Mouse (Mus musculus) retina, embryonic 14.5 days (tissue): ENCODE data around the gene Gm10277.

Experiments used
- DNase-seq: peaks from one replicate; pipeline ENCODE4 v3.0.0-alpha.2; 2015; ENCODE audit warnings: low spot score

Gm10277 gene

DNA sequence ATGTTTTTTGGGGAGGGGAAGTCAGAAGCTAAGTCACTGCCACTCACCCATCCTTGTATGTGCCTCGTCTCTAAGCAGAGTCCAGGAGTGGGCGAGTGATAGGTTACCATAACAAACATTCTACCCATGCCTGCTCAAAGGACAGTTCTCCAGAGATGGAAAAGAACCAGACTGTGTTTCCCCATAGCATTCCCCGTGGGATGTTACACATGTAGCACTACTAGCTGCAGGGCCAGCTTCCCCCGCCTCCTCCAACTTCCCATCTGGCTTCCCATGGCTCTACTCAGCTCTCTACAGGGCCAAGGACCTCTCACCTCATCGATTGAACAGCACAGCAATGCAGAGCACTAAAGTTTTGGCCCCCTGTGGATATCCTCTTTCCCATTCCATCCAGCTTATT is 7.7 kb upstream of the Gm10277 start:
- DNase-seq: no peak

DNA sequence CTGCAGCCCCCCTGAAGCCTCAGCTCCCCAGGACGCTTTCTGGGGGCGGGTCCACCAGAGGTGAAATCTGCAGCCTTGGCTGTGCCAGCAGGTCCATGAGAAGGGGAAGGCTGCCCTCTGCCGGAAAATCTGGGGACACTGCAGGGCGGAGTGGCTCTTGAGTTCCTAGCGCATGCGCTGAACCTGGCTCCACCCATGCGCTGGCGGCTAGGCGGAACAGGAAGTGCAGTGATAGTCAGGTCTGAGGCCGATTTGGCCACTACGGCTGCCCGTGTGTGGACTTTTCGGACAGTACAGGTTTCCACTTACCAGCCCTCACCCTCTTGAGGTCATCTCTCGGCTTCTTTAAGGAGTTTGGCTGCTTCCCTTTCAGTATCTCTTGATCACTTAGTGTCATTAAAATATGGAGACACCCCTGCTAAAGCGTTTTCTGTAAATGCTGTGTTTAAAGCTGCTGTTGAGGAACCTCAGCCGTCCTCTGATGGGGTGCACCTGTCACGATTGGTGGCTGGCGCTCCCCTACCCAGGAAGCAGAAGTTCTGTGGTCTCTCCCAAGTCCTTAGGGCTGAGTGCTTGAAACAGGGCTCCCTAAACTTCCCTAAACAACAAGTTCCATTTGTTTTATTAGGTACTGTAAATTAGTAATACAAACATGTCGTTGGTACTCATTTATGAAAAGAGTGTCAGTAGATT is 5.8 kb upstream of the Gm10277 start:
- DNase-seq: peak; percentile 99

DNA sequence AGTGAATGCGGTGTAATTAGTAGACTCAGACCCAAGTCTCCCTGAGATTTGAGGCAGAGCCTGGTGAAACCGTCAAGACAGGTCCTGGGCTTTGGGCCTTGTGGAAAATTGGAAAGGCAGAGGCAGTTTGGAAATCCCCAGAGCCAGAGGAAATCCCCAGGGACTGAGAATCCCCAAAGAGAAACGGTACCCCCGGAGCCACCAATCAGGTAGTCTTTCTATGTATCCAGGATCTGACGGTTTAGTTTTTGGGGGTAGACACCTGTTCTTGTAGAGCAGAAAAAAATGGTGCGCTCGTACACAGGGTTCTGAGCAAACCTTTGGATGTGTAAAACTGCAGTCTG is 5.0 kb upstream of the Gm10277 start:
- DNase-seq: no peak

DNA sequence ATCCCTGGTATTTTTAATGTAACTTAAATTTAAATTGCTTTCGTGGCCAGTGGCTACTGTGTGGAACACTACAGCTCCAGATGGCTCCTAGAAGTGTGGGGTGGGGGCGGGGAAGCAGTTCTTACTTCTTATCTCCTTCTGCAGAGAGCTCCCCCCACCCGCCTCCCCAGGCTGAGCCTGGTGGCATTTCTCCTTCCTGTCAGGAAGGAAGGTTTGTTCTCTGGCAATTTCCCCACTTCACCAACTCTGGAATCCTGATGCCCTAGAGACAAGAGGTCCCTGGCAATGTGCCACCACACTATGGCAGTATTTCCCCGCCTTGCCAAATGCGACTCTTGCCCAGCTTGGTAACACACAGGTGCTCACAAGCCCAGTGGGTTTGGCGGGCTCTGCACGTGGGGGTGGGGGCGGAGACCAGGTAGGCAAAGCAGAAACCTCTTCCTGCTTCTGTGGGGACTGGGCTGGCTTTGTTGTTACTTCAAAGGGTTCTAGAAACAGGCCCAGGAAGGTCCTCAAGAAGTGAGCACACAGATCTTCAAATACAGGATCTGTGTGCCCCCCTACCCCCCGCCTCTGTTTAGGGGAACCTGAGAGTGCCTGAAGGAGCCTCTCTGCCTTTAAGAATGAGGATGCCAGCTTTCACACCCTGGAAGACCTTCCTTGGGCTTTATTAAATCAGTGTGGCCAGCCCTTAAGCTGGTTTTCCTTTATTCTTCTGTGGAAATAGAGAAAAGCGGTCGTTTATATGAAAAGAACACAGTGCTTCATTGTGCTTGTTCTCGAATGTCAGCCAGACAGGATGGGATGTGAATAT is 4.4 kb upstream of the Gm10277 start:
- DNase-seq: no peak

DNA sequence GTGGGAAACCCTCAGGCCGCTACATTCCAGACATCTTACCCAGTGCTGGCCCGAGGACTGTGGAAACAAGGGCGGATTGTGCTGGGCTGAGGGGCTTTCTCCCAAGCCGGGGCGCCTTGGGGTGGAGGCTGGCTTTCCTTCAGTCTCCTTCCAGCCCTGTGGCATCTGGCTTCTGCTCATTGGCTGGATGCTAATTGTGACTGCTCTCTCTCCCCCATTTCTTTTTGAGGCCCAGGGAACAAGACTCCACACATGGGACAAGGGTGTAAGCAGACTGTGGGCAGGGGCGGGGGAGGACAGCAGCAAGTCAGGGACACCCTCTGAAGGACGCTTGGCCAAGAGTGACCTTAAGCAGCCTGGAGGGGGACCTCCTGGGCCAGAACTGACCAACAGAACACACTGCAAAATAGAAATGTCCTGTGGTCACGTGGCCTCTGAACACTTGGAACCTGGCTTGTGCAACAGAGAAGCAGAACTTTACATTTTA is 3.7 kb upstream of the Gm10277 start:
- DNase-seq: no peak

DNA sequence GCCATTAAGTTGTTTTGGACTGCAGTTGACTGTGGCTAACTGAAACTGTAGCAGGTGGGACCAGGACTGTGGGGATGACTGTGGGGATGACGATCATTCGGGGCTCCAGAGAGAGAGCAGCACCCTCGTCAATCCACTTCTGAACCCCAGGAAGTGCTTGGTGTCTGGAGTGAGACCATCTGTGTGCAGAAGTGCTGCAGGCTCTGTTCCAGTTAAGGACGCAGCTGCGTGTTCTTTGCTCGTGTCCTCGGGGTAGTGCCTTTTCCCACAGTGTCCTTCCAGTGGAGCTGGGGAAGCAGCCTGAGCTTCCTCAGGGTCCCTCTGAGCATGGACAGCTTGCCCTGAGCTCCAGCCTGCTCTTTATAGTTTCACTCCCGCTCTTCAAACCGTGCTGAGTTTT is 2.7 kb upstream of the Gm10277 start:
- DNase-seq: no peak

DNA sequence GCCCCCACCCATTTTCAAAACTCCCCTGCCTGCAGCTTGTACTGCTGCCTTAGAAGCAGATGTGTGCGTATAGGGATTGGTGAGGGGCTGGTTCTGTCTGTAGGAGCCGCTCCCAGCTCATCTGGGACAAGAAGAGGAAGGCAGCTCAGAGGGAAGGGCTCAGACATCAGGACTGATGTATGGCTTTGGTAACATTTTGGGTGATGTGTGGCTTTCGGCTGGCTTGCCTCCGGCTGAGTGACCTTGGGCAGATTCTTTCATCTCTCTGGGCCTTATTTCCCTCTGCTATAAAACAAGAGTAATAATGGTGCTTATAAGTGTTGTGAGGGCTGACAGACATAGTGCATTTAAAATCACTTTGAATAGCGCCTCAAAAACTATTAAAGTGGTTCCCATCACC is 2.0 kb upstream of the Gm10277 start:
- DNase-seq: no peak

DNA sequence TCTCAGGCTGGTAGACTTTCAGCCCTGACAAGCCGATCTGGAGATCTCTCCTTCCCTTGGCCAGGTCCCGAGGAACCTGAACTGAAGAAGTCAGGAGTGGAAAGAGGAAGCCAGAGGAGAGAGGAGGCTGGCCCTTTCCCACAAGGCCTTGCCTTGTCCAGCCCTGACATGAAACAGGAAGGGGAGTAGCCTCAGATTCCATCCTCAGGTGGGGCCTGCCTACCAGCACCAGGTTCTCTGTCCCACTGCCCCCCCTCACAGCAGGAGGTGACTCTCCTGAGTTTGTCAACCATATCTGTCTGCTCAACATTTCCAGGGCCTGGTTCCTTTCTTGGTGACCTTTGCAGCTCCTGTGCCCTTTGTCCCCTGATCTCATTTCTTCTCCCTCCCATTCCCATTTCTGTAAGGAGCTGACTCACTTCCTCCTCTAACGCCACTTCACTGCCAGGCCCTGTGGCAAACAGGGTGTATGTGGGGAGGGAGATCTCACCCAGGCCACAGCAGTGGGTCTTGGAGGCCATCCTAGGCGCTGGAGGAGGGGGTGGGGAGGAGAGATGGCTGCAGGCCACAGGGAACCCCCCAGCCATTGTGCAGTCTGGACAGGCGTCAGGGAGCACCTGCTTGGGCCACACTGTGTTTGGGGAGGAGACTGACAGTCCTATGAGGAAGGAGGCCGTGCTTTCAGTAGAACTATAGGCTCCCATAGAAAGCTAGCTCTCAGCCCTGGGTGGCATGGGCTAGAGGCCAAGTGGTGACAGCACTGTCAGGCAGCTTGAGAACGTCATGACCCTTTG is 1.6 kb downstream of the Gm10277 start:
- DNase-seq: no peak

DNA sequence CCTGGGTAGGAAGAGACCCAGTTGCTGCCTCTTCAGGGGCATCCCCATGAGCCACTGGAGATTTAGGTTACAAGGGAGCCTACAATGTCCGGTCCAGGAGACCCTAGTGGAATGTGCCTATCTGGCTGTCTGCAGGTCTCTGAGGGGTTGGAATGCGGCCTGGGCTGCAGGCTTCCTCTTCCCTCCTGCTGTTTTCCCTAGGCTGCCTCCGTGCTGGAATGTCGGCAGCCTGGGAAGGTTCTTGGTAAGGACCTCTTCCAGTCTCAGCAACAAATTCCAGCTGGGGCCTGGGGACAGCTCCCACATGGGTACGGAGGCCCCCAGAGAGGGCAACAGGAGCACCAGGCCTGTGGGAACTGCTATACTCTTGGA is 2.2 kb downstream of the Gm10277 start:
- DNase-seq: peak; percentile 38

DNA sequence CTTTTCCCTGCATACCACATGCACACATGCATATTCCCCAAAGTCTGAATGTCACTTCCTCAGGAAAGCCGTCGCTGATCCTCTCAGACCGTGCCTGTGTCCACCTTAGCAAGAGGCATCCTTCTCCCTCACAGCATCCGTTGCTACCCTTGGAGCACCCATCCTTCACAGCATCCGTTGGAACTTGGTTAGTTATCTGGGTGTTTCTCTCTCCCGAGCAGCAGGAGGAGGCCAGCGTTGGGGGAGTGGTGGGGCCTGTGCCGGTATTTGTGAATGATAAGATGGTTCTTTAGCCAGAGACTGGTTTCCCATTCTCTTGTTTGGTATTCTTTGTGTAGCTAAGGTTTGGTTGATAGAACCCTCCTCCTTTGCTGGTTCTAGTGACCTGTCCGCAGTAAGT is 2.7 kb downstream of the Gm10277 start:
- DNase-seq: no peak

DNA sequence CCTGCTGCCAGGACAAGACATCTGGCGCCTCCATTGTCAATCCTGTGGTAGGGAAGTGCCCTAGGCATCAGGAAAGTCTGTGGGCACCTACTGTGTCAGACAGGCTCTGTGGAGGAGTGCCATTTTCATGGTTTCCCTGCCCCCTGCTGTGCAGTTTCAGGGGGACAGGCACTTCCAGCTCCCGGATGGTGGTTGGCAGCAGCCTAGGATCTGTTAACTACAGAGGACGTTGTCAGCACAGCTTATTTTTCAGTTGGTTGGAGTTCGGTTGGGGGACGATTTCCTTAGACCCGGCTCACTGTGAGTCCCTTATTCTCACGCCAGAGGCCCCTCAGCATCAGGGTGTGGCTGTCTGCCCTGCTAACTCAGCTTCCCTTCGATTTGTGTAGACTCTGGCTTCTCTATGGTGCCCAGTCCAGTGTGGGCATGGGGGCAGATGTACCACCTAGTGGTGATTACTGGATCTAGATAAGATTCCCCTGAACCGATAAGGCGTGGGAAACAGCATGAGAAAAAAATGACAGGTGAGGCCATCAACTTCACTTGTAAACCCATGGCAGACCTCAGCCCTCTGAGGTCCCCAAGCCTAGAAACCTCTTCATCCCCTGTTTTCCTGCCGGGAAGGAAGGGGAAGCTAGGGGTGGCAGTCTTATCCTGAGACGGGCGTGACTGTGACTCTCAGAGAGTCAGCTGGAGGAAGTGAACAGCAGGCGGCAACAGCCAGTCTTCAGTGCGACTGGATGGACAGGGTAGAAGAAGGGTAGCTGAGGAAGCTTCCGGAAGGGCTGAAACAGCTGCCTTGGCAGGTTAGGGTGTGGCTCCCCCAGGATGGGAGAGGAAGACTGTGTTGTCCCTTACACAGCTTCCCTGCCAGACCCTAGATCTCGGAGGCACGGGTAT is 3.5 kb downstream of the Gm10277 start:
- DNase-seq: peak; percentile 49

DNA sequence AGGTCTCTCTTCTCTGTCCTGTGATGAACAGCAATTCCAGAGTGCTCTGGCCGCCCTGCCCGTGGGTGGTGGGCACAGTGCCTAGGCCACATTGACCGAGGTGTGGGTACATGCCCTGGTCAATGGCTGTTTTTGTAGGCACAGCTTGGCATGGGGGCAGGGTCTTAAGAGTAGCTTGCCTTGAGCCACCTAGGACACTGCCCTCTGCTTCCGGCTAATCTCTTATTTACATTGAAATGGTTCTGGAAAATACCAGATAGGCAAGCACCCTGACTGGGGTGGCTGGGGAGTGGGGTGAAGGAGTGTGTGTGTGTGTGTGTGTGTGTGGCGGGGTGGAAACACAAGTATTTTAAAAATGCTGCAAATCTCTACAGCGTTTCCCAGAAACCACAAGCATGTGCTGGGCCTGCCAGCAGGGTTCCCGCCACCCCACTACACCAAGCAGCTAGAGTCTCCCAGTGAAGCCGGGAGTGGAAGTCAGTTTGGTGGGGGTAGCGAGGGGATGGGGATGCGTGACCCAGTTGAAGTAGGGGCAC is 4.3 kb downstream of the Gm10277 start:
- DNase-seq: no peak

DNA sequence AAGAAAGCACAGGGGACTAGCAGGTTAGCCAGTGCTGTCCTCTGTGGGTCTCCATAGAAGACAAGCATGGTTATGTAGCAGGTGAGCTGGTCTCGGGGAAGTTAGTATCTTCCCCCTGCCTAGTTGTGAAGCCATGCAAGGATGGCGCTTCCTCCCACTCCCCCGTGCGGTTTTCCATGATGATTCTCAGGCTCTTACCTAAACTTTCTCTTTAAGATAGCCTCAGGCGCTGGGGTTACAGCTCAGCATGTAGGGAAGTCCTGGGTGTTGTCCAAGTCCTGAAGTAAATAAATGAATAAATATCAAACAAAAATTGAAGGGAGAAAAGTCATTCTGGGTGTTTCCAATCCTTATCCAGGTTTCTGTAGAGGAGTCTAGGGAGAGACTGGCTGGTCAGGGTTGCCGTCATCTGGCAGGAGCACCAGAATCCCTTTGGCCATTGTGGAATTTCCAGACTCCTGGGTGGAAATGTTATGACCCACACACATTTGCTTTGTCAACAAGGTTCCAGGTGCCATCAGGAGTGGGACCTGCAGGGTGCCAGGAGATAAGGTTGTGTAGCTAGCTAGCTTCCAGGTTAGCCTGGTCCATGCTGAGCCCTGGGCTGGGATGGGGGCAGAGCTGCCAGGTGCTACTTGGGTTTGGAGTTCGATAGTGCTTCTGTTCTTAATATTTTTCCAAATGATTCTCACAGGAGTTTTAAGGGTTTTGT is 5.3 kb downstream of the Gm10277 start:
- DNase-seq: no peak

DNA sequence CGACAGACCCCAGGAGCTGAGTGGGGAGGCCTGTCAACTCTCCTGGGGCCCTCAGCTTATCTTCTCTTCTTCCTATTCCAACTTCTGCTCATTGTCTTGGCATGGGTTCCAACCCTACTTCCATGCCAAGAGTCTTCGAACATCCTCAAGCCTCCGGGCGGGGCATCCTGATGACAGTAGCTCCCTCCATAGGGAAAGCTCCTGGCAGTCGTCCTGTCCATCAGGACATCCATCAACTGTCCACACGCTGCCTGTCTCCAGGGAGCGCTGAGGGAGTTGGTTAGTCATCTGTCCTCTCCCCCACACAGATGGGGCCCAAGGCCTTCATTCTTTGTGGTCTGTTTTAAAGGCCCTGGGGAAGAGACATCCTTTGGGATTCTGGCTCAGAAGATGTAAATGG is 6.5 kb downstream of the Gm10277 start:
- DNase-seq: no peak

DNA sequence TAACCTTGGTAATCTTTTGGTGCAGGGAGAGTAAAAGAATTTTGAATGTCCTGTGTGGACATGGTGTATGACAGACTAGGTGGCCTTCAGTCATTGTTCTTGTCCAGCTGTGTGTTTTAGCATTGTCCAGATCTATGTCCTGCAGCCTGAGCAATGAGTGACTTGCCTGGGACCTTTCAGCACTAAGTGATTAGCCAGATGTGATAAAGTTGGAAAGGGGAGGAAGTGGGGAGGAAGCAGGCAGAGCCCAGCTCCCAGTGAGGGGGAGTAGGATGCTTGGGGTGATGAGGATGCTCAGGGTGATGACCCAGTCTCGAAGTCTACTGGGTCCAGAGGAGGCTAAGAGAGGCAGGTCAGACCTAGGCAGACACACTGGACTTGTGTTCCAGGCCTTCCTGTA is 8.3 kb downstream of the Gm10277 start:
- DNase-seq: no peak

DNA sequence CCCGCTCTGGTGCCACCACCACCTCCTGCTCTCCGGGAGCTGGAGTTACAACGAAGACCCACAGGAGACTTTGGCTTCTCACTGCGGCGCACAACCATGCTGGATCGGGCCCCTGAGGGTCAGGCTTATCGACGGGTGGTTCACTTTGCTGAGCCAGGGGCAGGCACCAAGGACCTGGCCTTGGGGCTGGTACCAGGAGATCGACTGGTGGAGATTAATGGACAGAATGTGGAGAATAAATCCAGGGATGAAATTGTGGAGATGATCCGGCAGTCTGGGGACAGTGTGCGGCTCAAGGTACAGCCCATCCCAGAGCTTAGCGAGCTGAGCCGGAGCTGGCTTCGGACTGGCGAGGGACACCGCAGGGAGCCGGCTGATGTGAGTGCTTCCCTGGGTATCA is 9.6 kb downstream of the Gm10277 start:
- no peak for DNase-seq

DNA sequence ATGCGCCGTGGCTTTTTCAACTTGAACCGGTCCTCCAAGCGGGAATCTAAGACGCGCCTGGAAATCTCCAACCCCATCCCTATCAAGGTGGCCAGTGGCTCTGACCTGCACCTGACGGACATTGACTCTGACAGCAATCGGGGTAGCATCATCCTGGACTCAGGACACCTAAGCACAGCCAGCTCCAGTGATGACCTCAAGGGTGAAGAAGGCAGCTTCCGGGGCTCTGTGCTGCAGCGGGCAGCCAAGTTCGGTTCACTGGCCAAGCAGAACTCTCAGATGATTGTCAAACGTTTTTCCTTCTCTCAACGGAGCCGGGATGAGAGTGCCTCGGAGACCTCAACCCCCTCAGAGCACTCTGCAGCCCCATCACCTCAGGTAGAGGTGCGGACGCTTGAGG is 10.1 kb downstream of the Gm10277 start:
- DNase-seq: no peak

DNA sequence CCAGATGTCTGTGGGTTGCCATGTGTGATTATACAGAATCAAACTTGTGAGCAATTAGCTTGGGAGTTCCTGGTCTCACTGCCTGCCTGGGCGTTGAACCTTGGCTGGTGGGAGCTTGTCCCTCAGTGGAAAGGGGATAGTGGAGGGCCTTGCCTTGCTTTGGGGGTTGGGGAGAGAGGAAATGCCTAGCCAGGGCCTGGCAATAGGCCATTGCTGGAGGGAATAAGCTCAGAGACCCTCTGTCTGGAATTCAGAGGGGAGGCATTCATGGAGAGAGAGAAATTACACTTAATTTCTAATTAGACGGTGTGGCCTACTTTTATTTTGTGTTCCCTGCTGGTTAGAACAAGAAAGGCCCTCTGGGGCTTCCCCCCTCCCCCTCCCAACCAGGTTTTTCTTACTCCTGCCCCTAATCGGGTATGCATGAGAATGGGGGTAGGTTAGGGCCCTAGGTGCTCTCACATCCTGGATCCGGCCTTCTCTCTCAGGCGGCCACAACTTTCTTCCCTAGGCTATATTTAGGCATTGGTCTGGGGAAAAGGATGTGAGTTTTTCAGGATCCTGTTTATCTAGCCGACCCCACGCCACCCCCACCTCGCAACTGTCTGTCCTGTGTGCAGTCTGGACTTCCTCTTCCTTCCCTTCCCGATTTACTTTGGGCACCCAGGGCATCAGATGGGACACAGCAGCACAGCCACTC is 11.7 kb downstream of the Gm10277 start:
- DNase-seq: no peak

DNA sequence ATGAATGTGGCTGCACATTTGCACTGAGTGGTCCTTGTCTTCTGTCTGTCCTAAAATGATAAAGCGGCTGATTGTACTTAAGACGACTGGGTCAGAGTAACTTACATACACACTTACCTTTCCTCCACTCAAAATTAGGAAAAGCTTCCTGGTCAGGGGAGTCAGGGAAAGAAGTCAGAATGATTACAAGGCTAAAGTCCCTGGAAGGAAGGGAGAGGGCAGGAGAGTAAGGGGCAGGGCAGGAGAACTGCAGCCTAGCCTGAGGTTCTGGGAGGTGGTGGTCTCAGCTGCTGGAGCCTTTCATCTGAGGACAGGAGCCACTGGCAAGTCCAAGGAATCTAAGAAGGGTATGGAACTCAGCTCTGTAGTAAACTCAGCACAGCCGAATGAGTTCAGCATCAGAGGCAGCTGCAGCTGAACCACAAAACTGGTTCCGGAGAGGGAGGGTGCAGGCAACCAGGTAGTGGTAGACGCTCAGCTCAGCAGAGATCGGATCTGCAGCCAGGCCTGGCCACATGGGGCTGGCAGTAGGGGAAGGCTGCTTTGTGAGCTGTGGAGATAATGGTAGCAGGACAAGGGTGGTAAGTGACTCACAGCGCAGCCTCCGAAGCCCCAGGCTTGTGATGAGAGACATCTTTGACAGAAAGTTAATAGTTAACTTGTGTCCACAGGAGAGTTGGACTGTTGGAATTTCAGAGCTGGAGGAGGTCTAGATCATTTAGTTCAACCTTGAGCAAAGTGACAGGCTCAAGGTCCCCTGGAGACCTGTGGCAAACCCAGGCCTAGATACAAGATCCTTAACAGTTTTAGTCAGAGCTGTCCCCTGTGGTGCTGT is 15.5 kb downstream of the Gm10277 start:
- DNase-seq: no peak
